Mouse (Mus musculus) lung, embryonic 14.5 days (tissue): ENCODE data around the gene Fth1. TPM values are rescaled to one million over a fixed set of nuclear protein-coding genes. Genes with fewer than 3 reads are reported as not detected.

Experiments used
- ATAC-seq: fragments of 200-750 bp; cut with Nextera tagmentation; 2 replicates; pipeline ENCODE4 v1.8.0; 2017; ENCODE audit warnings: mild to moderate bottlenecking, moderate TSS enrichment, moderate library complexity; ENCODE audit not compliant: insufficient read depth
- DNase-seq: peaks from one replicate; pipeline ENCODE4 v3.0.0-alpha.2; 2015
- H3K27ac ChIP-seq: fragments of 300-500 bp; sonication (generic); 2 replicates; pipeline ENCODE4 v1.5.1; 2014; ENCODE audit warnings: low read depth, mild to moderate bottlenecking, moderate library complexity
- H3K27me3 ChIP-seq: fragments of 300-500 bp; sonication (generic); 2 replicates; pipeline ENCODE4 v1.6.1; 2014; ENCODE audit warnings: low read length, control low read depth; ENCODE audit not compliant: insufficient read depth
- H3K36me3 ChIP-seq: fragments of 300-500 bp; sonication (generic); 2 replicates; pipeline ENCODE4 v1.6.1; 2014; ENCODE audit warnings: control low read depth; ENCODE audit not compliant: insufficient read depth
- H3K4me1 ChIP-seq: fragments of 300-500 bp; sonication (generic); 2 replicates; pipeline ENCODE4 v1.6.1; 2014; ENCODE audit warnings: antibody characterized with exemption, control low read depth; ENCODE audit not compliant: insufficient read depth
- H3K4me2 ChIP-seq: fragments of 300-500 bp; sonication (generic); 2 replicates; pipeline ENCODE4 v1.6.1; 2014; ENCODE audit warnings: mild to moderate bottlenecking
- H3K4me3 ChIP-seq: fragments of 300-500 bp; sonication (generic); 2 replicates; pipeline ENCODE4 v1.5.1; 2014; ENCODE audit warnings: low read depth, low read length
- H3K9ac ChIP-seq: fragments of 300-500 bp; sonication (generic); 2 replicates; pipeline ENCODE4 v1.6.1; 2014
- H3K9me3 ChIP-seq: fragments of 300-500 bp; sonication (generic); 2 replicates; pipeline ENCODE4 v1.6.1; 2016; ENCODE audit warnings: low read depth, low read length, control low read depth
- CTCF ChIP-seq: IDR thresholded peaks from 2 replicates; pipeline ENCODE4 v1.5.1; 2016; ENCODE audit warnings: antibody characterized with exemption, low read depth
- WGBS: fragments of 180-500 bp; shearing (Covaris S2); extraction: QIAGEN DNeasy Blood & Tissue Kit; methylation state at CpG from one replicate; pipeline ENCODE4 v1.1.7; 2014; 5-methylcytosine and 5-hydroxymethylcytosine counted together
- polyA plus RNA-seq: library from polyadenylated mRNA; unstranded; fragments of >200 nt; fragmentation: Nextera tagmentation; extraction: Ambion mirVana; gene quantifications from 2 replicates; pipeline ENCODE4 v1.2.1, GENCODE M21; 2014

Gene Fth1
- polyA plus RNA-seq, 1 experiment from 2014 or later: 1,692 TPM

GRCm38 (mm10) chr19:9981621-9982020 is 1.2 kb downstream of the Fth1 start:
- Histone ChIP-seq H3K9ac (peak overlapping the region; percentile 59), H3K4me1 (peaks cover 20% of the 10 kb centered on the region), H3K4me3 (peak overlapping the region; percentile 86), H3K4me2 (peak overlapping the region; percentile 75), H3K9me3 (no peaks in the 10 kb centered on the region), H3K27me3 (no peaks in the 10 kb centered on the region), H3K36me3 (peaks cover 23% of the 10 kb centered on the region), H3K27ac (peak overlapping the region; percentile 94)
- WGBS: 59% methylated on average over 4 of the region's 4 CpGs
- ATAC-seq: no peak
- no peak for TF ChIP-seq CTCF
- no peak for DNase-seq

- H3K4me1 ChIP-seq: peaks cover 20% of the 10 kb centered on the region
- H3K9ac ChIP-seq: peak overlapping the region; percentile 89
- no peaks in the 10 kb centered on the region for H3K9me3 ChIP-seq
- TF ChIP-seq CTCF: 0 out of 2 replicates have a peak, but pooled peaks have one; percentile 1
- H3K4me2 ChIP-seq: peak overlapping the region; percentile 75
- peak; percentile 97 for ATAC-seq
- H3K4me3 ChIP-seq: peak overlapping the region; percentile 86
- peaks cover 23% of the 10 kb centered on the region for H3K36me3 ChIP-seq
- WGBS: under 1% methylated on average over 59 of the region's 59 CpGs
- peak overlapping the region; percentile 94 for H3K27ac ChIP-seq
- DNase-seq: peak; percentile 99
- no peaks in the 10 kb centered on the region for H3K27me3 ChIP-seq
Measured at GRCm38 (mm10) chr19:9982151-9982851, 1.9 kb downstream of the Fth1 start.

- H3K9me3 ChIP-seq: no peaks in the 10 kb centered on the region
- peak overlapping the region; percentile 75 for H3K4me2 ChIP-seq
- under 1% methylated on average over 31 of the region's 31 CpGs for WGBS
- no peaks in the 10 kb centered on the region for H3K27me3 ChIP-seq
- H3K4me1 ChIP-seq: peaks cover 17% of the 10 kb centered on the region
- DNase-seq (peak; percentile 72), ATAC-seq (peak; percentile 79)
- H3K36me3 ChIP-seq: peaks cover 23% of the 10 kb centered on the region
- H3K27ac ChIP-seq: peak overlapping the region; percentile 94
- H3K4me3 ChIP-seq: peak overlapping the region; percentile 86
- H3K9ac ChIP-seq: peak overlapping the region; percentile 89
- TF ChIP-seq CTCF: no peak; the same call in 1 of the 2 replicates
Measured at GRCm38 (mm10) chr19:9982852-9983542, 2.6 kb downstream of the Fth1 start.

GRCm38 (mm10) chr19:9984111-9985055 is 4.0 kb downstream of the Fth1 start:
- peak overlapping the region; percentile 89 for H3K9ac ChIP-seq
- no peak for DNase-seq
- H3K4me2 ChIP-seq: peak overlapping the region; percentile 75
- WGBS: 87% methylated on average over 20 of the region's 20 CpGs
- H3K36me3 ChIP-seq: peaks cover 23% of the 10 kb centered on the region
- no peaks in the 10 kb centered on the region for H3K27me3 ChIP-seq
- no peaks in the 10 kb centered on the region for H3K9me3 ChIP-seq
- TF ChIP-seq CTCF: no peak
- 0 out of 2 replicates have a peak, but pooled peaks cover 5% of the 10 kb centered on the region for H3K4me1 ChIP-seq
- peak overlapping the region; percentile 86 for H3K4me3 ChIP-seq
- ATAC-seq: no peak
- no peak overlapping the region for H3K27ac ChIP-seq

- H3K4me3 ChIP-seq: no peak overlapping the region
- 96% methylated on average over 6 of the region's 6 CpGs for WGBS
- ATAC-seq: no peak
Measured at GRCm38 (mm10) chr19:9985190-9985899, 4.9 kb downstream of the Fth1 start.

GRCm38 (mm10) chr19:9985900-9986421 is 5.6 kb downstream of the Fth1 start:
- Histone ChIP-seq H3K27ac (no peak overlapping the region), H3K4me2 (no peak overlapping the region), H3K4me3 (no peak overlapping the region), H3K27me3 (no peaks in the 10 kb centered on the region), H3K36me3 (peaks cover 23% of the 10 kb centered on the region), H3K9me3 (no peaks in the 10 kb centered on the region), H3K9ac (no peak overlapping the region), H3K4me1 (0 out of 2 replicates have a peak, but pooled peaks cover 5% of the 10 kb centered on the region)
- no peak for TF ChIP-seq CTCF
- ATAC-seq (no peak), DNase-seq (no peak)
- 88% methylated on average over 2 of the region's 2 CpGs for WGBS

More at GRCm38 (mm10) chr19:9985190-9985899, 4.9 kb downstream of the Fth1 start:
- no peaks in the 10 kb centered on the region for H3K9me3 ChIP-seq
- peaks cover 23% of the 10 kb centered on the region for H3K36me3 ChIP-seq
- no peaks in the 10 kb centered on the region for H3K27me3 ChIP-seq
- no peak for DNase-seq
- no peak overlapping the region for H3K9ac ChIP-seq
- no peak overlapping the region for H3K4me2 ChIP-seq
- 0 out of 2 replicates have a peak, but pooled peaks cover 5% of the 10 kb centered on the region for H3K4me1 ChIP-seq
- no peak overlapping the region for H3K27ac ChIP-seq
- no peak for TF ChIP-seq CTCF
